In genomic region chr3:5754763-5755478, GRCm38 (mm10) we compare ENCODE assay signal across 10 mouse cellular contexts. TPM values are rescaled to one million over a fixed set of nuclear protein-coding genes. Genes with fewer than 3 reads are reported as not detected.
A peak's percentile ranks its signal among the peaks of the same experiment; 100 is the strongest.
DNase-seq lines count a peak whose midpoint lies in the region; ATAC-seq lines count a peak whose summit lies in the region.
"Had no signal": no experiment of that assay in that cellular context is flagged by ENCODE, and none has a peak within 500 bp of the region (broad histone marks: within the 10 kb centered on the region; RNA-seq: fewer than 3 reads in every experiment).

No protein-coding gene starts in this region.

- peak; percentile 15 for DNase-seq in gastrocnemius, postnatal 10 days
- no peak for DNase-seq in gastrocnemius, adult 8-10 months (ENCODE audit: low spot score in 2 of 2)
- peak; percentile 5 for DNase-seq in cerebellum, adult 9-11 months
- DNase-seq in hindbrain, embryonic 11.5 days (ENCODE audit: low spot score): peak; percentile 71
- peak; percentile 93 for DNase-seq in left cerebral cortex, postnatal 4 days
- DNase-seq in right cerebral cortex, postnatal 4 days: peak; percentile 43
- DNase-seq in ovary, adult 18-20 months (ENCODE audit: low spot score): no peak
- DNase-seq in heart, adult 8-10 months (ENCODE audit: low spot score): no peak

- no peaks in the 10 kb centered on the region for H3K9me3 ChIP-seq in hindbrain, embryonic 11.5 days (ENCODE audit: control insufficient read depth, low read length)
- H3K9me3 ChIP-seq: liver, embryonic 15.5 days had no signal

- intact Hi-C loops in left cerebral cortex, postnatal 4 days (cut with DNase I): no loop called here

- H3K9ac ChIP-seq in hindbrain, embryonic 11.5 days (ENCODE audit: low read depth, low read length): no peak overlapping the region
- H3K9ac ChIP-seq: liver, embryonic 15.5 days had no signal

- 41% methylated on average over 3 of the region's 3 CpGs for WGBS in hindbrain, embryonic 11.5 days

- H3K27ac ChIP-seq in hindbrain, embryonic 11.5 days (ENCODE audit: low read depth, low read length): no peak overlapping the region
- H3K27ac ChIP-seq: liver, embryonic 15.5 days had no signal

- H3K36me3 ChIP-seq in hindbrain, embryonic 11.5 days (ENCODE audit: control insufficient read depth, insufficient read depth, low read length): no peaks in the 10 kb centered on the region
- H3K36me3 ChIP-seq: liver, embryonic 15.5 days had no signal

- no peaks in the 10 kb centered on the region for H3K27me3 ChIP-seq in hindbrain, embryonic 11.5 days (ENCODE audit: control insufficient read depth, insufficient read depth, low read length)
- H3K27me3 ChIP-seq: CH12.LX; liver, embryonic 15.5 days had no signal

- no peak overlapping the region for H3K4me3 ChIP-seq in hindbrain, embryonic 11.5 days (ENCODE audit: low read depth, low read length)
- H3K4me3 ChIP-seq: liver, embryonic 15.5 days had no signal

- ATAC-seq in hindbrain, embryonic 11.5 days (ENCODE audit: low FRiP score): peak; percentile 96

- no peak overlapping the region for H3K4me2 ChIP-seq in hindbrain, embryonic 11.5 days (replicated peaks; ENCODE audit: low read depth, low read length)
- H3K4me2 ChIP-seq: liver, embryonic 15.5 days had no signal

- H3K4me1 ChIP-seq in hindbrain, embryonic 11.5 days (replicated peaks; ENCODE audit: control insufficient read depth, insufficient read depth, low read length): no peaks in the 10 kb centered on the region
- H3K4me1 ChIP-seq: liver, embryonic 15.5 days had no signal

RNA-seq across cellular contexts. Expression of gene Gm8797, which starts 4.3 kb away (rescaled TPM):
- 10 to 100 TPM; 10.8 to 12.6 TPM for total RNA-seq in gastrocnemius, postnatal 10 days (2021)
- total RNA-seq in gastrocnemius, adult 8-10 months (2022): 10 to 100 TPM in 1 of 4 experiments, 1 to 10 TPM in 2, not detected in 1; 4.0 to 15.4 (median 5.4) TPM
- polyA plus RNA-seq in hindbrain, embryonic 11.5 days (2014; fragmentation: Nextera tagmentation; extraction: Ambion mirVana): 18.5 and 22.4 TPM in 2 replicates
- total RNA-seq in left cerebral cortex, postnatal 4 days (2021): 10 to 100 TPM; 15.0 to 16.6 TPM
- total RNA-seq in heart, adult 8-10 months (2022): 1 to 10 TPM in 3 of 4 experiments, not detected in 1; 1.2 to 4.4 (median 2.0) TPM

Comparison
In these comparisons a context has a peak if more than half of its experiments do, and no peak if none do; other contexts are left out.
1. DNase-seq: peak in gastrocnemius, postnatal 10 days (single experiment), cerebellum, adult 9-11 months (single experiment), hindbrain, embryonic 11.5 days (single experiment), left cerebral cortex, postnatal 4 days (single experiment) and right cerebral cortex, postnatal 4 days (single experiment); none in gastrocnemius, adult 8-10 months (0 of 2), ovary, adult 18-20 months (single experiment) and heart, adult 8-10 months (single experiment).